Mouse (Mus musculus): Measurements from ENCODE around the gene Ccdc40. TPM values are rescaled to one million over a fixed set of nuclear protein-coding genes. Genes with fewer than 3 reads are reported as not detected.
A peak's percentile ranks its signal among the peaks of the same experiment; 100 is the strongest.

The Ccdc40 gene
- total RNA-seq (2021) = 1 to 10 TPM; 1.1 to 1.3 TPM

GRCm38 (mm10) chr11:119228091-119228781, at the start of gene Ccdc40, which contains the start of gene Tbc1d16:
Ccdc40 (plus strand) TSS chr11:119228572.
Tbc1d16 (minus strand) TSS chr11:119228499.
- intact Hi-C loops (cut with DNase I) = no loop called here
- DNase-seq (ENCODE audit: low spot score in 2 of 2) = peak; percentile 49 to 57

DNA sequence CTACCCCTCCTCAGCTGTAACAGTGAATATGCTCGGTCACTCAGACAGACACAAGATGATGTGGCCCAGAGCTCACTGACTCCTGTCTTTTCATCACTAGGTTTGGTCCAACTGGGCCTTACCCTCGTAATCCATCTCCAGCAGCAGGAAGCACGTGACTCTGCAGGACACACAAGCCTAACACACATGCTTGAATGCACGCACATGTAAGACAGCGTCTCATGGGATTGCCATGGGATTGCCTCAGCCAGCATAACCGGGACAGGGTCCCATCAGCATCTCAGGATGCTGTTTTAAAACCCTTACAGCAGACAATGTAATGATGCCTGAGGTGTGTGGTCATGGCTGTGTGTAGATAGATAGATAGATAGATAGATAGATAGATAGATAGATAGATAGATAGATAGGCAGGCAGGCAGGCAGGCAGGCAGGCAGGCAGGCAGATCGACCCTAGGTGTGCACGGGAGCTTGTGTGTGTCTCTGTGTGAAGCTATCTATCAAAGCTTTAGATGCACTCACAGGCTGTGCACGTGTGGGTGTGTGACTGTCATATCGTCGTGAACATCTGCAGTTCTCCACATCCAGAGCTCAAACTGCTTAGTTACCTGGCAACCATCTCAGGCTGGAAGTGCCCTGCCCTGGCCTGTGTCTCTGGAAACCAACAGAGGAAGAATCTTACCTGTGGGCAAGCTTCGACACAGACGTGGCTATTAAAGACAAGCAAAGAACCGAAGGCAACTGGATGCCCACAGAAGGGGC, 47.4 kb upstream of the Ccdc40 start:
- intact Hi-C loops (cut with DNase I) = no loop called here
- DNase-seq (ENCODE audit: low spot score in 2 of 2) = no peak

DNA sequence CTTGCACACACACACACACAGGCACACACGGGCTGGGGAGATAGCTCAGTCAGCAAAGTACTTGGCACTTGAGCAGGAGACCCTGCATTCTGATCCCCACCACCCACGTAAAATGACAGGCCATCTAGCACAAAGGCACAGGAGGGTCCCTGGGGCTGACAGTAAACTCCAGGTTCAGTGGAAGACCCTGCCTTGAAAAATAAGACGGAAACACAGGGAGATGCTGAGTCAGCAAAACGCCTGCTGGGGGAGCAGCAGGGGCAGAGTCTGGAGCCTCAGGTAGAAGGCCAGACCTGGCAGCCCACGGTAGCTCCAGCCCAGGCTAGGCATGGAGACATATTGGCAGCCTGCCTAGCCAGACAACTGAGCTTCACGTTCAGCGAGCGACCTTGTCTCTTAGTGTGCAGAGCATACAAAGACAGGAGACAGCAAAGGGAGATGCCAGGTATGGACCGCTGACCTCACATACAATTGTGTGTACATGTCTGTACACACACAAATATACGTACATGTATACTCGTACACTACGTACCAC, 46.4 kb upstream of the Ccdc40 start:
- DNase-seq (ENCODE audit: low spot score in 2 of 2) = no peak

DNA sequence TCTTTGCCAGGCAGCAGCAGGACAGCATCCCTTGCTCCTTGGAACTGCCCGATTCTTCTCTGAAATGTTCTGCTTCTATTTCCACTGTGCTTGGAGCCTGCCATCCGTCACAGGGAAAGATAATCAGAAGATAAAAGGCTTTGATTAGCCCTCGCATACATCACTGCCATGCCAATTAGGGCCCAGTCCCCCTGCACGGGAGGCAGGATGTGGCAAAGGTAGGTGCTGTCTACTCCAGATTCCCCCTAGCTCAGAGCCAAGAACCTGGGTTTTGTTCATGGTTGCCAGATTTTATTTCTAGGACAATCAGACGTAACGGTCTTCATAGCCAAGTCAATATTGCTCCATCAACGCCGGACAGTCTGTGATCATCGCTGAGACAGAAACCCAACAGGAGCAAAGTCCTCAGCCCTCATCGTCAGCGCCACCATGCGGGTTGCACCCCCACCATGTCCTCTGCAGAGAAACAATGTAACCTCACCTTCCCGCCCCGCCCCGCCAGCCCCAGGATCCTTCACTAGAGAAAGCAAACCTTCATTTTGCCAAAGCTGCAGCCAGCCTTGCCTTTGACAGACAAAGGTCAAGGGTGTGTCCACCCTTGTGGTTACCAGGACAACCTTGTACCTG, 44.6 kb upstream of the Ccdc40 start:
- DNase-seq (ENCODE audit: low spot score in 2 of 2) = no peak
- intact Hi-C loops (cut with DNase I) = no loop called here

More for the DNA sequence above, 46.4 kb upstream of the Ccdc40 start:
- intact Hi-C loops (cut with DNase I) = no loop called here

GRCm38 (mm10) chr11:119186381-119186780, 42.0 kb upstream of the Ccdc40 start:
- no peak for DNase-seq (ENCODE audit: low spot score in 2 of 2)
- intact Hi-C loops (cut with DNase I) = loop anchor here (5.0 kb wide), 2 partner anchors 99 to 134 kb away; partner anchors contain the start of gene Cbx4

DNA sequence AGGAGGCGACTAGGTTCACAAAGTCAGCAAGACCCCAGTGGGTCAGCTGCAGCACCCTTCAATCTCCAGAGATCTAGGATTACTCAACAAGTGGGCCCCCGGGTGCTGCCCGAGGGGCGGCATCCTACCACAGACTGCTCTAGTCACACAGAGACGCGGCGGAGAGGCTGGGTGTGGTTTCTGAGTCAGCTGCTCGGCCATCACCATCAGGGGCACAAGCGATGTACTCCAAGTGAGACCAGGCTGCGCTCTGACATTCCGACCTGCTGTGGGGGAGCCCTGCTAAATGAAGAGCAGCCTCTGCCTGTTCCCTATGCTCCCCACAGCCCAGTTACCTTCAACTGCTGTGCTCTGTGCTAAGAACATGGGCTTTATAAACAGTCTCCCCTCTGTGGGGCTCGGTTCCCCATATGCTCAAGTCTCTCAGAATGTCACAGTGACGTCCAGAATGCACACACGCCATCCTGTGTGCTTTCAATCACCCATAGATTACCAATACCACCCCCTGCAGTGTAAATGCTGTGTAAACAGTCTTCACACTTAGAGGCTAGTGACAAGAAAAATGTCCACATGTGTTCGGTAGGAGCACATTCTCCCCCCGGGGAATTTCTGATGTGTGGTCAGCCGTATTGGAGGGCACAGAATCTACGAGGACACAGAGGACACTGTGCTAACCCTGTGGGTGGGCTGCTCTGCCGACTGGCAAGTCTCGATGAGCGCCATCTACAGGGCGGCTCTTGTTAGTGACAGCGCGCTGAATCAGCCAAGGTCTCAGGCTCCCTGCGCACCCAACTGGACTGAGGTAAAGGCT, 41.2 kb upstream of the Ccdc40 start:
- intact Hi-C loops (cut with DNase I) = loop anchor here (5.0 kb wide), 2 partner anchors 100 to 135 kb away; partner anchors contain the start of gene Cbx4

DNA sequence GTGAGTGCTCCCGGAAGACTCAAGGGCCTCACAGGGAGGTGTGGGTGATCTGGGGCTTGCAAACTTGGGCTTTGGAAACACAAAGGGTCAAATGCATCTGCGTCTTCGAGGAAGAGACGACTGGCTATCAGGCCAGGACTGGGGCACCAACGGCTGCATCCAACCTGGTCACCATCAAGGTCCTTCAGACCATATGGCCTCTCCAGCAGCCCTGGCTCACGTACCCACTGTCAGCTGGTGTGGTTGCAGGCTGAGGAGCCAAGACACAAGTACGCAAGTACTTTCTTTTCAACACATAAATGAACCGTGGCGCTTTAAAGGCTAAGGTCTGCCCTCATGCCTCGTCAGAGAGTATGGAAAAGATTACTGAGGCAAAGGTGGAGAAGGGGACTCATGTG, 40.6 kb upstream of the Ccdc40 start:
- DNase-seq (ENCODE audit: low spot score in 2 of 2) = no peak
- intact Hi-C loops (cut with DNase I) = loop anchor here (5.0 kb wide), 2 partner anchors 100 to 135 kb away; partner anchors contain the start of gene Cbx4

More for the DNA sequence above, 41.2 kb upstream of the Ccdc40 start:
- peak; percentile 47 to 49 for DNase-seq (ENCODE audit: low spot score in 2 of 2)

- intact Hi-C loops (cut with DNase I) = loop anchor here (5.0 kb wide), 2 partner anchors 101 to 136 kb away; partner anchors contain the start of gene Cbx4
- no peak for DNase-seq (ENCODE audit: low spot score in 2 of 2)
Measured at GRCm38 (mm10) chr11:119188389-119188788, 40.0 kb upstream of the Ccdc40 start.

GRCm38 (mm10) chr11:119189319-119189718, 39.1 kb upstream of the Ccdc40 start:
- DNase-seq (ENCODE audit: low spot score in 2 of 2) = no peak
- intact Hi-C loops (cut with DNase I) = loop anchor here (5.0 kb wide), 2 partner anchors 102 to 137 kb away; partner anchors contain the start of gene Cbx4

DNA sequence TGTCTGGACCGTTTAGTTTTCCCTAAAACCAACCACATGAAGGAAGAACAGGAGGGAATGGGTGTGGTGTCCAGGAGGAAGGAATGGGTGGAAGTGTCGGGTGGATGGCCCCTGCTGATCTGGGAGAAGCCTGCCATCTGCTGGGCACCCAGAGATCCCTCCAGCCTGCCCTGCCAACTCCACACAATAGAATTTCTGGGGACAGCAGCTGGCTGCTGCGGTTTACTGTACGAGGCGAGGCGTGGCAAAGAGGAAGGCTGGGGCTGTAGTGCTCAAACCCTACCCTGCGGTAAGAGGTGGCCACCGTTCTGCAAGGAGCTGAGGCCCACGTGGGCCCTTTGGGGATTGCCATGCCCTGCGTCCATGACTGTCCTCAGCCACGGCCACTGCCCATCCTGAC, 37.9 kb upstream of the Ccdc40 start:
- peak; percentile 54 to 63 for DNase-seq (ENCODE audit: low spot score in 2 of 2)
- intact Hi-C loops (cut with DNase I) = no loop called here

DNA sequence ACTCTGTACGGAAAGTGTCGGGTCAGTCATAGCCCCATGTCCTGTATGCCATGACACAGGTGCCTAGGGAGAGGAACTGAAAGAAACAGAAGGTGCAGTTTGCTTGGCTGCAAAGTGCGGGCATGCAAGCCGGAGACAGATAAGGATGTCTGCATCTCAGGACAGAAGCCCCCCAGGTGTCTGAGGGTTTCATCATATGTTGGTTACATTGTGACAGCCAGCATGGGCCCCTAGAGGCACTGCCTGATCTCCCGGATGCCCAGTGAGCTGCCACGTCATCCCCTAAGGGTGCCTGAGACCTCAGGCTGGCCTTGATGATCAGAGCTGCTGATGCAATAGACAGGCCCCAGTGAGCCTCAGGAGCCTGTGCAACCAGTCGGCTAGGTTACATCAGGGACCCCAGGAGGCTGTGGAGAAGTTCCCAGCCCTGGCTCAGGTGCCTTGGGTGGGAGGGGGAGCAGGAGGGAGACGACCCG, 36.7 kb upstream of the Ccdc40 start:
- intact Hi-C loops (cut with DNase I) = no loop called here
- DNase-seq (ENCODE audit: low spot score in 2 of 2) = no peak

- intact Hi-C loops (cut with DNase I) = no loop called here
- no peak for DNase-seq (ENCODE audit: low spot score in 2 of 2)
Measured at GRCm38 (mm10) chr11:119192176-119192575, 36.2 kb upstream of the Ccdc40 start.

GRCm38 (mm10) chr11:119192605-119193004, 35.8 kb upstream of the Ccdc40 start:
- intact Hi-C loops (cut with DNase I) = no loop called here
- DNase-seq (ENCODE audit: low spot score in 2 of 2) = no peak

GRCm38 (mm10) chr11:119197618-119198563, 30.5 kb upstream of the Ccdc40 start:
- intact Hi-C loops (cut with DNase I) = no loop called here
- DNase-seq (ENCODE audit: low spot score in 2 of 2) = no peak

DNA sequence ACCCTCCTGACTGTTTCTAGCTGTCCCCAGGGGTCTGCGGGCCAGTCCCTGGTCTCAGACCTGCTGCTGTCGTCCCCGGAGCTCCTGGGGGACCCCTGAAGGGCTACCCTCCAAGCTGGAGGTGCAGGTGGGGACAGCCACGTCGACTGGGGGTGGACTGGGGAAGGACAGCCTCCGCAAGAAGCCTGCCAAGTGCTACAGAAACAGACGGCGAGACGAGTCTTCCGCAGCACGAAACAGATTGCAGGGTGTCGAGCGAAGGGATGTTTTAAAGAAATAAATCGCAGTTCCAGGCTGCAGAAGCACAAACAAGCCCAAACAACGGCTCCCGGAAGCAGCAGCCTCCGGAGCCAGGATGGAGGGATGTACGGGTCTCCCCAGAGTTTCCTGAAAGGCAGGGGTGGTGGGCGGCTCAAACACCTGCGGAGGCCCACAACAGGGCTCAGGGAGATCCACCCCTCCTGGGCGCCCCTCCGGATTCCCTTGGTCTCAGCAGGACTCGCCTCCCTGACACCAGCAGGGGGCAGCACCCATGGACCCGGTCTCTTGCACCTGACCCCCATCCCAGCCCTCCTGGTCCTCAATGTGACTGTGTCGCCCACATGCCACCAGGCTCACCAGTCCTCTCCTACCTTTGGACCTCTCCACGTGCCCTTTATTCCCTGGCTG, 29.7 kb upstream of the Ccdc40 start:
- intact Hi-C loops (cut with DNase I) = no loop called here

GRCm38 (mm10) chr11:119199233-119199601, 29.2 kb upstream of the Ccdc40 start:
- intact Hi-C loops (cut with DNase I) = no loop called here
- DNase-seq (ENCODE audit: low spot score in 2 of 2) = no peak

More for the DNA sequence above, 29.7 kb upstream of the Ccdc40 start:
- DNase-seq (ENCODE audit: low spot score in 2 of 2) = peak; percentile 82 to 85

DNA sequence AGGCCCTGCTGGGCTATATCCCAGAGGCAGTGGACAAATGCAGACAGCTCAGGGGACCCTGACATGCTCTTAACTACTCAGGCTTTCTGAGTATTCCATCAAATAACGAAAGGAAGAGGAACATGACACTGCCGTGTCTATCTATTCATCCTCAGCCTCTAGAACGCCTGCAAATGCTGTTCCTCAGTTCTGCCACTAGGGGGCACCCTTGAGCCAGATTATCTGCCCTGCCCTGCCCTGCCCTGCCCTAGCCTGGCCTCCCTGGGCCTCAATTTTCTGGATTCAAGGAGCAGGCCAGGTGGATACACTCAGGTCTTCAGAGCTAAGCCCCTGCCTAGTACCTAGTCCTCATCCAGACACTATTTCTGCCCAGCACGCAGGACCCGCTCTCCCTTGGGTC, 24.9 kb upstream of the Ccdc40 start:
- no peak for DNase-seq (ENCODE audit: low spot score in 2 of 2)
- intact Hi-C loops (cut with DNase I) = no loop called here
